Mouse (Mus musculus) E14TG2a.4 (cell line): ENCODE results near the gene Tmem101.

Experiments
- CTCF ChIP-seq: conservative IDR thresholded peaks from 2 replicates; pipeline ENCODE4 v1.5.1; 2014; ENCODE audit warnings: low read length
- NANOG ChIP-seq: IDR thresholded peaks from 2 replicates; pipeline ENCODE4 v1.6.1; 2014; ENCODE audit warnings: borderline replicate concordance, low read length, mixed read lengths
- POU5F1 ChIP-seq: IDR thresholded peaks from 2 replicates; pipeline ENCODE4 v1.6.1; 2014; ENCODE audit warnings: low read length, borderline replicate concordance

- TF ChIP-seq CTCF (no peak), NANOG (no peak), POU5F1 (no peak)
Observed at GRCm38 (mm10) chr11:102188980-102189379, 32.8 kb upstream of the Tmem101 start.
